15 mouse cellular contexts compared by ENCODE assay signal in genomic region chr13:95531273-95532045, GRCm38 (mm10). TPM values are rescaled to one million over a fixed set of nuclear protein-coding genes. Genes with fewer than 3 reads are reported as not detected.
DNase-seq lines count a peak whose midpoint lies in the region; ATAC-seq and TF ChIP-seq lines count a peak whose summit lies in the region.
"Had no signal": no experiment of that assay in that cellular context is flagged by ENCODE, and none has a peak within 500 bp of the region (broad histone marks: within the 10 kb centered on the region; RNA-seq: fewer than 3 reads in every experiment).

No protein-coding gene starts in this region.

- no peak for TF ChIP-seq POLR2A in ES-Bruce4 (IDR thresholded peaks at IDR 0.05; ENCODE audit: insufficient read depth, low read length)

- H3K9me3 ChIP-seq in hindbrain, embryonic 11.5 days (ENCODE audit: control insufficient read depth, low read length): no peaks in the 10 kb centered on the region
- no peaks in the 10 kb centered on the region for H3K9me3 ChIP-seq in hindbrain, embryonic 16.5 days (ENCODE audit: control insufficient read depth, low read length)
- no peaks in the 10 kb centered on the region for H3K9me3 ChIP-seq in ES-Bruce4 (replicated peaks; ENCODE audit: control insufficient read depth, insufficient read depth, low read length, poor library complexity, severe bottlenecking)
- H3K9me3 ChIP-seq in embryonic facial prominence, embryonic 14.5 days (ENCODE audit: control insufficient read depth, low read length): no peaks in the 10 kb centered on the region
- no peaks in the 10 kb centered on the region for H3K9me3 ChIP-seq in limb, embryonic 12.5 days
- H3K9me3 ChIP-seq: forebrain, embryonic 12.5 days; limb, embryonic 15.5 days had no signal

- no peak overlapping the region for H3K4me3 ChIP-seq in hindbrain, embryonic 11.5 days (ENCODE audit: low read depth, low read length)
- no peak overlapping the region for H3K4me3 ChIP-seq in hindbrain, embryonic 16.5 days (ENCODE audit: low read length)
- H3K4me3 ChIP-seq in ES-Bruce4 (ENCODE audit: low read depth, low read length): no peak overlapping the region
- no peak overlapping the region for H3K4me3 ChIP-seq in embryonic facial prominence, embryonic 14.5 days (ENCODE audit: low read depth, low read length)
- H3K4me3 ChIP-seq in limb, embryonic 12.5 days (replicated peaks): no peak overlapping the region
- H3K4me3 ChIP-seq: forebrain, embryonic 12.5 days; limb, embryonic 15.5 days had no signal

- 19% methylated on average over 9 of the region's 9 CpGs for WGBS in hindbrain, embryonic 11.5 days
- 29% methylated on average over 9 of the region's 9 CpGs for WGBS in hindbrain, embryonic 16.5 days
- 38% methylated on average over 9 of the region's 9 CpGs for WGBS in embryonic facial prominence, embryonic 14.5 days
- 34% methylated on average over 9 of the region's 9 CpGs for WGBS in limb, embryonic 12.5 days

- H3K27ac ChIP-seq in hindbrain, embryonic 11.5 days (ENCODE audit: low read depth, low read length): no peak overlapping the region
- H3K27ac ChIP-seq in hindbrain, embryonic 16.5 days (ENCODE audit: low read depth, low read length): no peak overlapping the region
- H3K27ac ChIP-seq in ES-Bruce4 (ENCODE audit: insufficient read depth, low read length): peak overlapping the region; percentile 39
- no peak overlapping the region for H3K27ac ChIP-seq in embryonic facial prominence, embryonic 14.5 days (replicated peaks; ENCODE audit: low read depth, low read length)
- H3K27ac ChIP-seq in limb, embryonic 12.5 days: no peak overlapping the region
- H3K27ac ChIP-seq: forebrain, embryonic 12.5 days; limb, embryonic 15.5 days had no signal

- peak; percentile 23 for DNase-seq in hindbrain, embryonic 11.5 days (ENCODE audit: low spot score)
- peak; percentile 26 for DNase-seq in embryonic facial prominence, embryonic 14.5 days (ENCODE audit: low spot score)
- no peak for DNase-seq in ovary, postnatal 36 days (ENCODE audit: low spot score)
- no peak for DNase-seq in thymus, postnatal 4 days
- no peak for DNase-seq in thymus, postnatal 10 days (ENCODE audit: low spot score in 2 of 2)
- DNase-seq: gastrocnemius, postnatal 25 days; heart, postnatal 36 days; right cerebral cortex, postnatal 4 days; thymus, adult 2 months had no signal

- no peaks in the 10 kb centered on the region for H3K36me3 ChIP-seq in hindbrain, embryonic 11.5 days (ENCODE audit: control insufficient read depth, insufficient read depth, low read length)
- no peaks in the 10 kb centered on the region for H3K36me3 ChIP-seq in hindbrain, embryonic 16.5 days (ENCODE audit: control insufficient read depth, insufficient read depth, low read length)
- H3K36me3 ChIP-seq in ES-Bruce4 (ENCODE audit: control insufficient read depth, insufficient read depth, low read length, poor library complexity, severe bottlenecking): no peaks in the 10 kb centered on the region
- no peaks in the 10 kb centered on the region for H3K36me3 ChIP-seq in embryonic facial prominence, embryonic 14.5 days (ENCODE audit: control insufficient read depth, insufficient read depth, low read length)
- no peaks in the 10 kb centered on the region for H3K36me3 ChIP-seq in limb, embryonic 12.5 days
- H3K36me3 ChIP-seq: forebrain, embryonic 12.5 days; limb, embryonic 15.5 days had no signal

- TF ChIP-seq EP300 in ES-Bruce4 (IDR thresholded peaks at IDR 0.05; ENCODE audit: insufficient read depth, low read depth, low read length): peak; percentile 32; the same call in 1 of the 2 replicates

- H3K27me3 ChIP-seq in hindbrain, embryonic 11.5 days (ENCODE audit: control insufficient read depth, insufficient read depth, low read length): peaks cover 3% of the 10 kb centered on the region
- peaks cover 3% of the 10 kb centered on the region; the same call in 1 of the 2 replicates for H3K27me3 ChIP-seq in hindbrain, embryonic 16.5 days (replicated peaks; ENCODE audit: control insufficient read depth, insufficient read depth, low read length)
- H3K27me3 ChIP-seq in ES-Bruce4 (ENCODE audit: control insufficient read depth, insufficient read depth, low read length, poor library complexity, severe bottlenecking): no peaks in the 10 kb centered on the region
- peaks cover 7% of the 10 kb centered on the region for H3K27me3 ChIP-seq in embryonic facial prominence, embryonic 14.5 days (replicated peaks; ENCODE audit: control insufficient read depth, insufficient read depth, low read length)
- peaks cover 35% of the 10 kb centered on the region for H3K27me3 ChIP-seq in limb, embryonic 12.5 days

- H3K4me2 ChIP-seq in hindbrain, embryonic 11.5 days (replicated peaks; ENCODE audit: low read depth, low read length): no peak overlapping the region
- H3K4me2 ChIP-seq in hindbrain, embryonic 16.5 days (ENCODE audit: low read length): no peak overlapping the region
- no peak overlapping the region for H3K4me2 ChIP-seq in embryonic facial prominence, embryonic 14.5 days (ENCODE audit: low read depth, low read length)
- no peak overlapping the region for H3K4me2 ChIP-seq in limb, embryonic 12.5 days
- H3K4me2 ChIP-seq: forebrain, embryonic 12.5 days; limb, embryonic 15.5 days had no signal

- TF ChIP-seq CTCF in ES-Bruce4 (IDR thresholded peaks at IDR 0.05; ENCODE audit: low read depth, low read length): no peak

- ATAC-seq in hindbrain, embryonic 11.5 days (ENCODE audit: low FRiP score): no peak
- no peak for ATAC-seq in hindbrain, embryonic 16.5 days
- ATAC-seq in embryonic facial prominence, embryonic 14.5 days (ENCODE audit: low read depth): no peak
- 0 out of 2 replicates have a peak, but pooled peaks have one; percentile 52 for ATAC-seq in limb, embryonic 12.5 days (ENCODE audit: insufficient number of reproducible peaks, insufficient read depth, low FRiP score, low TSS enrichment, low read depth)

- H3K9ac ChIP-seq in hindbrain, embryonic 11.5 days (ENCODE audit: low read depth, low read length): no peak overlapping the region
- H3K9ac ChIP-seq in hindbrain, embryonic 16.5 days (ENCODE audit: low read depth, low read length): no peak overlapping the region
- H3K9ac ChIP-seq in ES-Bruce4 (ENCODE audit: low read depth, poor library complexity, severe bottlenecking): no peak overlapping the region
- H3K9ac ChIP-seq in embryonic facial prominence, embryonic 14.5 days (ENCODE audit: low read depth, low read length): no peak overlapping the region
- H3K9ac ChIP-seq in limb, embryonic 12.5 days (replicated peaks): no peak overlapping the region
- H3K9ac ChIP-seq: forebrain, embryonic 12.5 days; limb, embryonic 15.5 days had no signal

- H3K4me1 ChIP-seq in hindbrain, embryonic 11.5 days (replicated peaks; ENCODE audit: control insufficient read depth, insufficient read depth, low read length): peaks cover 17% of the 10 kb centered on the region
- H3K4me1 ChIP-seq in hindbrain, embryonic 16.5 days (ENCODE audit: control insufficient read depth, insufficient read depth, low read depth, low read length): peaks cover 11% of the 10 kb centered on the region
- peaks cover 11% of the 10 kb centered on the region for H3K4me1 ChIP-seq in ES-Bruce4 (ENCODE audit: control insufficient read depth, insufficient read depth, low read length)
- peaks cover 22% of the 10 kb centered on the region for H3K4me1 ChIP-seq in embryonic facial prominence, embryonic 14.5 days (ENCODE audit: control insufficient read depth, insufficient read depth, low read length)
- H3K4me1 ChIP-seq in limb, embryonic 12.5 days (replicated peaks): peaks cover 36% of the 10 kb centered on the region

RNA-seq across cellular contexts. Expression of gene F2rl1, which starts 6.4 kb away (rescaled TPM):
- 0.13 and 0.17 TPM in 2 replicates for polyA plus RNA-seq in hindbrain, embryonic 11.5 days (2014; fragmentation: Nextera tagmentation; extraction: Ambion mirVana)
- 0.08 and 0.09 TPM in 2 replicates for polyA plus RNA-seq in hindbrain, embryonic 16.5 days (2015; fragmentation: Nextera tagmentation; extraction: Ambion mirVana)
- 59.0 and 65.2 TPM in 2 replicates for polyA plus RNA-seq in ES-Bruce4 (2011; ENCODE audit: insufficient read depth, insufficient read length, low read depth, missing spikeins)
- 4.4 and 5.5 TPM in 2 replicates for polyA plus RNA-seq in embryonic facial prominence, embryonic 14.5 days (2014; fragmentation: Nextera tagmentation; extraction: Ambion mirVana)
- 0.08 and 0.11 TPM in 2 replicates for polyA plus RNA-seq in limb, embryonic 12.5 days (2016; fragmentation: Nextera tagmentation; extraction: Ambion mirVana)

RNA-seq across cellular contexts. Expression of gene S100z, which starts 52.9 kb away (rescaled TPM):
- polyA plus RNA-seq in hindbrain, embryonic 11.5 days (2014; fragmentation: Nextera tagmentation; extraction: Ambion mirVana): not detected in 2 replicates
- polyA plus RNA-seq in hindbrain, embryonic 16.5 days (2015; fragmentation: Nextera tagmentation; extraction: Ambion mirVana): not detected in 2 replicates
- not detected in 2 replicates for polyA plus RNA-seq in ES-Bruce4 (2011; ENCODE audit: insufficient read depth, insufficient read length, low read depth, missing spikeins)
- polyA plus RNA-seq in embryonic facial prominence, embryonic 14.5 days (2014; fragmentation: Nextera tagmentation; extraction: Ambion mirVana): 1.5 and 2.9 TPM in 2 replicates
- polyA plus RNA-seq in limb, embryonic 12.5 days (2016; fragmentation: Nextera tagmentation; extraction: Ambion mirVana): not detected in 2 replicates
- polyA plus RNA-seq: brain, embryonic 14.5 days; limb, embryonic 15.5 days; thymus, adult 2 months had no signal

Comparison
In these comparisons a context has a peak if more than half of its experiments do, and no peak if none do; other contexts are left out.
1. DNase-seq: peak in hindbrain, embryonic 11.5 days (single experiment) and embryonic facial prominence, embryonic 14.5 days (single experiment); none in ovary, postnatal 36 days (single experiment), thymus, postnatal 4 days (single experiment) and thymus, postnatal 10 days (0 of 2).